Mouse (Mus musculus): ENCODE results near the gene Cphx3.
"Not testable (repeated sequence)": the region's sequence is repeated elsewhere in the genome, so short reads cannot be mapped to it uniquely, and the experiment has no call there.

The Cphx3 gene

GRCm38 (mm10) chr14:26181660-26182059 is 99.6 kb downstream of the Cphx3 start:
- not testable (repeated sequence) for DNase-seq

GRCm38 (mm10) chr14:26182380-26182779 is 100.3 kb downstream of the Cphx3 start, which contains the start of gene Plac9b:
TSS of gene Plac9b (minus strand) at chr14:26182480.
- not testable (repeated sequence) for DNase-seq

- not testable (repeated sequence) for DNase-seq
These were observed 104.5 kb downstream of the Cphx3 start for GRCm38 (mm10) chr14:26186638-26187037.

GRCm38 (mm10) chr14:26188361-26188760 is 106.3 kb downstream of the Cphx3 start:
- DNase-seq = not testable (repeated sequence)

GRCm38 (mm10) chr14:26197851-26198250 is 115.8 kb downstream of the Cphx3 start:
- not testable (repeated sequence) for DNase-seq

- DNase-seq = not testable (repeated sequence)
These were observed 124.3 kb downstream of the Cphx3 start for GRCm38 (mm10) chr14:26206197-26206925.

GRCm38 (mm10) chr14:26206926-26207247 is 124.8 kb downstream of the Cphx3 start, which contains the start of gene Tmem254b:
TSS of gene Tmem254b (minus strand) at chr14:26207041.
- not testable (repeated sequence) for DNase-seq

- not testable (repeated sequence) for DNase-seq
These were observed 134.3 kb downstream of the Cphx3 start for GRCm38 (mm10) chr14:26216233-26217000.

- not testable (repeated sequence) for DNase-seq
These were observed 155.1 kb downstream of the Cphx3 start for GRCm38 (mm10) chr14:26237183-26237582.

- not testable (repeated sequence) for DNase-seq
These were observed 175.9 kb downstream of the Cphx3 start, which contains the start of gene Duxbl3 for GRCm38 (mm10) chr14:26257756-26258617. TSS of gene Duxbl3 (plus strand) at chr14:26257962.

- not testable (repeated sequence) for DNase-seq
These were observed 176.6 kb downstream of the Cphx3 start for GRCm38 (mm10) chr14:26258729-26259128.
